Mouse (Mus musculus): ENCODE measurements around the gene Mkks. TPM values are rescaled to one million over a fixed set of nuclear protein-coding genes. Genes with fewer than 3 reads are reported as not detected.

The Mkks gene
- polyA plus RNA-seq, 1 experiment from 2014 or later = 18.6 TPM

DNA sequence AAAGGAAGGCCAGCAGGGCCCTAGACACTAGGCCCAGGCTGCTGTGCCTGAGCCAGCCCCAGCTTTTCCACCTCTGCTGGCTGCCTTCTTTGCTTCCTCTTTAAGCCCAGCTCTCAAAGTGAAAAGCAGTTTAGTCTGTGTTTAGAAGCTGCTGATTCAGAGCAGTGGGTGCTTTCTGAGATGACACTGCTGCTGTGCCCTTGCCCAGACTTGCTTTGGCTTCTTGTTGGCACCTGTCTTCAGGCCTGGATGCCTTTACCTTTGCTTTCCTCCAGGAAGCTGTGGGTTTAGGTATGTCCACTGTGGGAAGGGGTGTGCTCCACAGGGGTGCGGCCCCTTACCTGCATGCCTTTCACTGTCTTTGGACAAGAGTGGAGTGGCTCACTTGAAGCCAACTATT lies 28.2 kb upstream of the Mkks start:
- Histone ChIP-seq H3K27ac (no peak overlapping the region), H3K27me3 (ENCODE audit: insufficient read depth, low read length) (no peaks in the 10 kb centered on the region), H3K9me3 (replicated peaks; ENCODE audit: low read length) (no peaks in the 10 kb centered on the region), H3K4me3 (replicated peaks; ENCODE audit: low read depth, low read length) (no peak overlapping the region), H3K4me2 (ENCODE audit: low read length) (no peak overlapping the region), H3K36me3 (ENCODE audit: insufficient read depth, low read length) (no peaks in the 10 kb centered on the region), H3K9ac (ENCODE audit: low read depth, low read length) (no peak overlapping the region), H3K4me1 (replicated peaks; ENCODE audit: insufficient read depth, low read length) (no peaks in the 10 kb centered on the region)
- DNase-seq (ENCODE audit: low spot score) = no peak
- 100% methylated on average over 1 of the region's 1 CpGs for WGBS
- TF ChIP-seq CTCF (IDR thresholded peaks at IDR 0.05; ENCODE audit: low read depth) = no peak
- no peak for ATAC-seq (replicated peaks; ENCODE audit: low FRiP score, low read depth)

DNA sequence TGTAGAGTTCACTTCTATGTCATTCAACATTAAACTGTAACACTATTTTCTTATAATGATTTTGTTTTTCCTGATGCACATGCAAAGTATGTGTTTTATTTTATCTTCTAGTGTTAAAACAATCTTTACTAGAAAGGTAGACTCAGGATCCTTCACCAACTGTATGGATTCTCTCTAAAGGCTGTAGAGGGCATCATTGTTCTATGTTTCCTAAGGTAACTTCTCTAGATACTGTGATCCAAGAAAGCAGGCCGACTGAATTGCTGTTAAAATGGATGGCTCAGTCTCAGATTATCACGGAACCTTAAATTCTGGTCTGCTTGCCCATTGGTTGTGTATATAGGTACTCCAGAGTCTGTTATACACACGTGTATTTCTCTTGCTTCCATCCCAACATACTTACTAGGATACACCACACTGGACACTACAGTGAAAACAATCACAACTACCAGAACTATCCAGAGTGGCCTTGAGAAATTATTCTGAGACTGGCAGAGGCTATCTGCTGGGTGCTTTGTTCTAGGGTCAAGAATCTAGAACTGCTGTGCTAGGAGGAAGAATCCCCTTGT lies 23.2 kb upstream of the Mkks start:
- peak; percentile 43; the same call in 1 of the 2 replicates for ATAC-seq (replicated peaks; ENCODE audit: low FRiP score, low read depth)
- H3K27me3 ChIP-seq (ENCODE audit: insufficient read depth, low read length) = no peaks in the 10 kb centered on the region
- H3K9ac ChIP-seq (ENCODE audit: low read depth, low read length) = no peak overlapping the region
- no peaks in the 10 kb centered on the region; the same call in 1 of the 2 replicates for H3K4me1 ChIP-seq (replicated peaks; ENCODE audit: insufficient read depth, low read length)
- 40% methylated on average over 3 of the region's 3 CpGs for WGBS
- H3K9me3 ChIP-seq (replicated peaks; ENCODE audit: low read length) = no peaks in the 10 kb centered on the region
- H3K27ac ChIP-seq = no peak overlapping the region
- no peak overlapping the region for H3K4me2 ChIP-seq (ENCODE audit: low read length)
- TF ChIP-seq CTCF (IDR thresholded peaks at IDR 0.05; ENCODE audit: low read depth) = peak; percentile 68
- H3K4me3 ChIP-seq (replicated peaks; ENCODE audit: low read depth, low read length) = no peak overlapping the region
- DNase-seq (ENCODE audit: low spot score) = peak; percentile 84
- no peaks in the 10 kb centered on the region for H3K36me3 ChIP-seq (ENCODE audit: insufficient read depth, low read length)

DNA sequence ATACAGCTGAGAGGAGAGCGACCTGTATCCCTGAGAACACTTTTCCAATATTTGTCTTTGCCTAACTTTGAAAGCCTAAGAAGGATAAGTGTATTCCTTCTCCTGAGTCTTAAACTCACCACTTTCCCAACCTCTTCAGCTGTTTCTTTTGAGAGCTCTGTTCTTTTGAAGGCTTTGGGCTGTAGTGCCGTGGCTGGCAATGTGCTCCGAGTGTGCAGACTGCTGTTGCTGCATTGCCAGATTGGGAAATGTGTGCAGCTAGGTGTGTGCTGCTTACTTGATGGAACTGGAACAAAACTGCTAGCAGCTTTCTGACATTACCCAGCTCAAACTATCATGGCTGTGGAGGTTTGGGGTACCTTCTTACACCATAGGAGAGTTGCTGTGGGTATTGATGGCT lies 21.8 kb upstream of the Mkks start:
- Histone ChIP-seq H3K9me3 (replicated peaks; ENCODE audit: low read length) (no peaks in the 10 kb centered on the region), H3K27me3 (ENCODE audit: insufficient read depth, low read length) (no peaks in the 10 kb centered on the region), H3K4me2 (ENCODE audit: low read length) (no peak overlapping the region), H3K4me3 (replicated peaks; ENCODE audit: low read depth, low read length) (no peak overlapping the region), H3K36me3 (ENCODE audit: insufficient read depth, low read length) (no peaks in the 10 kb centered on the region), H3K27ac (no peak overlapping the region), H3K4me1 (replicated peaks; ENCODE audit: insufficient read depth, low read length) (no peaks in the 10 kb centered on the region; the same call in 1 of the 2 replicates), H3K9ac (ENCODE audit: low read depth, low read length) (no peak overlapping the region)
- TF ChIP-seq CTCF (IDR thresholded peaks at IDR 0.05; ENCODE audit: low read depth) = no peak
- WGBS = 83% methylated on average over 3 of the region's 3 CpGs
- DNase-seq (ENCODE audit: low spot score) = no peak
- no peak for ATAC-seq (replicated peaks; ENCODE audit: low FRiP score, low read depth)

DNA sequence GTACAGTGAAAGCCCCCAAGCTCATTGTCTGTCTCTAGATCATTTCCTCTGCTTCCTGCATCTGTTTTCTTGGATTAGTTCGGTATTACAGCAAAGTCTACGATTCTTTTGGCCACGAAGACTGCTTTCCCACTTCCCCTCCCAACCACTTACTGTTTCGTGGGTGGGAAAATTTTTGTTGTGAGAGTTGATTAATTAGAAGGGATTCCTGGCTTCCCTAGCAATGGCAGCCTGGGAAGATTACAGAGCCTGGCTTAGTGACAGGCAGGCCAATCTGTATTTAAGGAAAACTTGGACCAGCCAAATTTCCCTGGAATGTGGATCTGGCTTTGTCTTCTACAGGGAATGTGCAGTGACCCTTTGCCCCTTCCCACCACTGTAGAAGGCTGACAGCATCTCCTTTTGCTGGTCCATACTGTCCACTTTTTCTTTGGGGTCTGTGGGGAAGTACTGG lies 20.8 kb upstream of the Mkks start:
- Histone ChIP-seq H3K27me3 (ENCODE audit: insufficient read depth, low read length) (no peaks in the 10 kb centered on the region), H3K4me1 (replicated peaks; ENCODE audit: insufficient read depth, low read length) (no peaks in the 10 kb centered on the region; the same call in 1 of the 2 replicates), H3K4me3 (replicated peaks; ENCODE audit: low read depth, low read length) (no peak overlapping the region), H3K9me3 (replicated peaks; ENCODE audit: low read length) (no peaks in the 10 kb centered on the region), H3K9ac (ENCODE audit: low read depth, low read length) (no peak overlapping the region), H3K27ac (peak overlapping the region; percentile 25; the same call in 1 of the 2 replicates), H3K4me2 (ENCODE audit: low read length) (no peak overlapping the region), H3K36me3 (ENCODE audit: insufficient read depth, low read length) (no peaks in the 10 kb centered on the region)
- no peak for ATAC-seq (replicated peaks; ENCODE audit: low FRiP score, low read depth)
- TF ChIP-seq CTCF (IDR thresholded peaks at IDR 0.05; ENCODE audit: low read depth) = no peak
- peak; percentile 65 for DNase-seq (ENCODE audit: low spot score)
- 37% methylated on average over 4 of the region's 4 CpGs for WGBS

DNA sequence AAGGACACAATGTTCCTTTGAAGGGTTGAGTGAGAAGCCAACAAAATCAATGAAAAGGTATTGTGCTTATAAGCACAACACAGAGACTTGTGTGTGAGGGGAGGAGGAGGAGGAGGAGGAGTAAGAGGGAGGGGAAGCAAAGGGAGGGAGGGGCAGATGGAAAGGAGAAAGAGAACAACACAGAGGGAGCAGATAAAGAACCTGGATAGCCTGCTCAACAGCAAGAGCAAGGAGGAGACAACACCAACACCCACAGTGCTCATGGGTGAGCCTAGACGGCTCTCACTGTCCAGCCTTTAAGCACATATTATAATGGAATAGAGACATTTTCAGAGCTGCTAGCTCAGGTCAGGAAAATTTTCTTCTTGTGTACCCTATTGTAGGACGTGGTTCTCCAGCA lies 18.1 kb upstream of the Mkks start:
- Histone ChIP-seq H3K27me3 (ENCODE audit: insufficient read depth, low read length) (no peaks in the 10 kb centered on the region), H3K4me1 (replicated peaks; ENCODE audit: insufficient read depth, low read length) (no peaks in the 10 kb centered on the region; the same call in 1 of the 2 replicates), H3K27ac (no peak overlapping the region), H3K4me3 (replicated peaks; ENCODE audit: low read depth, low read length) (no peak overlapping the region), H3K9ac (ENCODE audit: low read depth, low read length) (no peak overlapping the region), H3K36me3 (ENCODE audit: insufficient read depth, low read length) (no peaks in the 10 kb centered on the region), H3K4me2 (ENCODE audit: low read length) (no peak overlapping the region), H3K9me3 (replicated peaks; ENCODE audit: low read length) (no peaks in the 10 kb centered on the region)
- TF ChIP-seq CTCF (IDR thresholded peaks at IDR 0.05; ENCODE audit: low read depth) = no peak
- DNase-seq (ENCODE audit: low spot score) (no peak), ATAC-seq (replicated peaks; ENCODE audit: low FRiP score, low read depth) (no peak)
- 82% methylated on average over 2 of the region's 2 CpGs for WGBS

DNA sequence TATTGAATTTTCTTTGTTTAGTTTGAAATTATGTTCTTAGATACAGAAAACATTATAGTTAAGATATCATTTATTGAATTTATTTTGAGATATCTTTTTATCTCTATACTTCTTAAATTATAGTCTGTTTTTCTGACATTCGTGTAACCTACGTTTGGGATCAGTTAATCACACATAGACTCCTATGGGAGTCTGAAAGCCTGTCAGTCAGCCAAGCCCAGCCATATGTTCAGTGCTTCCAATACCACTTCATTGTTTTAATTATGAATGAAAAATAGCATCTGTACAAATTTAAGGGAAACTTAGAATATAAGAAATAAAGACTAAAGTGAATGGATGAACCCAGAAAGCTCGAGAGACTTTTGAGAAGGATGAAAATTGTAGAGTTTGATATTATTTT lies 17.4 kb upstream of the Mkks start:
- Histone ChIP-seq H3K4me3 (replicated peaks; ENCODE audit: low read depth, low read length) (no peak overlapping the region), H3K27me3 (ENCODE audit: insufficient read depth, low read length) (no peaks in the 10 kb centered on the region), H3K36me3 (ENCODE audit: insufficient read depth, low read length) (no peaks in the 10 kb centered on the region), H3K9ac (ENCODE audit: low read depth, low read length) (no peak overlapping the region), H3K4me2 (ENCODE audit: low read length) (no peak overlapping the region), H3K27ac (no peak overlapping the region), H3K4me1 (replicated peaks; ENCODE audit: insufficient read depth, low read length) (no peaks in the 10 kb centered on the region; the same call in 1 of the 2 replicates), H3K9me3 (replicated peaks; ENCODE audit: low read length) (no peaks in the 10 kb centered on the region)
- ATAC-seq (replicated peaks; ENCODE audit: low FRiP score, low read depth) (no peak), DNase-seq (ENCODE audit: low spot score) (no peak)
- 83% methylated on average over 3 of the region's 3 CpGs for WGBS
- no peak for TF ChIP-seq CTCF (IDR thresholded peaks at IDR 0.05; ENCODE audit: low read depth)

DNA sequence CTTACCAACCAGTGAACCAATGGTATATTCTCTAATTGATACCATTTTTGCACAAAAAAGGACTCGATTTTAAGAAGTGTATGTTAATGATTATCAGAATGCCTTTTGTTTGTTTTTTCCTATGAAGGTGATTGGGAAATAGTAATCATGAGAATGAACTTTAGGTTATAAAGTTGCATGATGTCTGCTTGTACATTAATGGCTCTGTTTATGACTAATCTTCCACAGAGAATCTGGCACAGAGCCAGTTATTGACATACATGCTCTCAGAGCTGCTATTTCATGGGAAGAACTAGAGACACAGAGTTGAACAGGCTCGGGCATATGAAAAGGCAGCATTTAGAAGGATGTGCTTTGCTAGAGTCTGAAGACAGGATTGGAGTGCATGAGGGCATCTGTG lies 4.9 kb upstream of the Mkks start:
- 0 out of 2 replicates have a peak, but pooled peaks cover 3% of the 10 kb centered on the region for H3K4me1 ChIP-seq (replicated peaks; ENCODE audit: insufficient read depth, low read length)
- H3K4me2 ChIP-seq (ENCODE audit: low read length) = no peak overlapping the region
- DNase-seq (ENCODE audit: low spot score) = peak; percentile 16
- H3K27ac ChIP-seq = no peak overlapping the region
- H3K27me3 ChIP-seq (ENCODE audit: insufficient read depth, low read length) = no peaks in the 10 kb centered on the region
- no peaks in the 10 kb centered on the region for H3K9me3 ChIP-seq (replicated peaks; ENCODE audit: low read length)
- 78% methylated on average over 2 of the region's 2 CpGs for WGBS
- no peaks in the 10 kb centered on the region for H3K36me3 ChIP-seq (ENCODE audit: insufficient read depth, low read length)
- no peak for TF ChIP-seq CTCF (IDR thresholded peaks at IDR 0.05; ENCODE audit: low read depth)
- no peak for ATAC-seq (replicated peaks; ENCODE audit: low FRiP score, low read depth)
- H3K9ac ChIP-seq (ENCODE audit: low read depth, low read length) = no peak overlapping the region
- H3K4me3 ChIP-seq (replicated peaks; ENCODE audit: low read depth, low read length) = no peak overlapping the region

Data from kidney, postnatal 0 days (tissue).